Mouse (Mus musculus) CH12.LX (cell line): ENCODE results near the gene Sdf2l1. TPM values are rescaled to one million over a fixed set of nuclear protein-coding genes. Genes with fewer than 3 reads are reported as not detected.

Experiments
- DNase-seq: peaks from one replicate; pipeline ENCODE4 v3.0.0-alpha.2; 2013; ENCODE audit errors: extremely low read depth
- H3K27ac ChIP-seq: 2 replicates; pipeline ENCODE4 v1.5.1; 2012; ENCODE audit warnings: low read depth, mild to moderate bottlenecking, control low read depth, moderate library complexity; ENCODE audit not compliant: insufficient read depth
- H3K27me3 ChIP-seq: replicated peaks from 2 replicates; pipeline ENCODE3; 2012; ENCODE audit warnings: inconsistent platforms
- H3K36me3 ChIP-seq, 2 experiments: replicated peaks in 1 of 2; 2 replicates each; pipeline versions ENCODE3 to v1.6.1; 2012; ENCODE audit warnings: inconsistent platforms in 1 of 2, low read length in 1 of 2, mild to moderate bottlenecking in 1 of 2, mixed read lengths in 1 of 2, moderate library complexity in 1 of 2; ENCODE audit not compliant: control insufficient read depth in 1 of 2, insufficient read depth in 1 of 2
- H3K4me1 ChIP-seq, 2 experiments: 2 replicates each; pipeline ENCODE4 v1.6.1; 2012; ENCODE audit warnings: inconsistent platforms in 1 of 2, moderate library complexity in 1 of 2; ENCODE audit not compliant: insufficient read depth in 2 of 2, control insufficient read depth in 1 of 2
- H3K4me2 ChIP-seq: 2 replicates; pipeline ENCODE4 v1.6.1; 2012; ENCODE audit warnings: low read depth, mild to moderate bottlenecking, control low read depth; ENCODE audit not compliant: poor library complexity, insufficient read depth, severe bottlenecking
- H3K4me3 ChIP-seq, 3 experiments: fragments of 150-350 bp in 1 of 3; sonication (generic) in 1 of 3; replicated peaks in 1 of 3; 2 replicates each; pipeline versions ENCODE3 to v1.5.1; 2011 to 2012; ENCODE audit warnings: low read depth in 2 of 3, low read length in 2 of 3, mild to moderate bottlenecking in 2 of 3, moderate library complexity in 2 of 3, control low read depth in 1 of 3, improper control_type of control experiment in 1 of 3, inconsistent platforms in 1 of 3, mixed read lengths in 1 of 3; ENCODE audit not compliant: poor library complexity in 1 of 3
- H3K79me2 ChIP-seq: replicated peaks from 2 replicates; pipeline ENCODE4 v1.6.1; 2012; ENCODE audit warnings: mild to moderate bottlenecking, moderate library complexity; ENCODE audit not compliant: control insufficient read depth, poor library complexity, insufficient read depth, severe bottlenecking; ENCODE audit errors: extremely low read depth
- H3K9ac ChIP-seq: 2 replicates; pipeline ENCODE4 v1.6.1; 2012; ENCODE audit warnings: low read depth, mild to moderate bottlenecking, control low read depth, moderate library complexity; ENCODE audit not compliant: insufficient read depth
- H3K9me3 ChIP-seq: replicated peaks from 2 replicates; pipeline ENCODE3; 2012; ENCODE audit warnings: low read length, inconsistent platforms, mixed read lengths
- BHLHE40 ChIP-seq: IDR thresholded peaks from 2 replicates; pipeline ENCODE4 v1.6.1; 2011; ENCODE audit warnings: mild to moderate bottlenecking, low read depth, low read length, improper control_type of control experiment
- CHD1 ChIP-seq: IDR thresholded peaks from 2 replicates; pipeline ENCODE4 v1.6.1; 2012; ENCODE audit warnings: low read depth, low read length, improper control_type of control experiment, inconsistent platforms
- CHD2 ChIP-seq: IDR thresholded peaks from 2 replicates; pipeline ENCODE4 v1.6.1; 2011; ENCODE audit warnings: low read length, improper control_type of control experiment
- CTCF ChIP-seq, 2 experiments: IDR thresholded peaks in 1 of 2; conservative IDR thresholded peaks in 1 of 2; 2 replicates each; pipeline ENCODE4 v1.5.1; 2011 to 2012; ENCODE audit warnings: low read depth in 2 of 2, low read length in 2 of 2, improper control_type of control experiment in 1 of 2, inconsistent platforms in 1 of 2, mild to moderate bottlenecking in 1 of 2, moderate library complexity in 1 of 2
- ELF1 ChIP-seq: IDR thresholded peaks from 2 replicates; pipeline ENCODE4 v1.6.1; 2014; ENCODE audit warnings: low read depth, mild to moderate bottlenecking, inconsistent platforms, low read length, improper control_type of control experiment
- EP300 ChIP-seq: IDR thresholded peaks from 2 replicates; pipeline ENCODE4 v1.6.1; 2011; ENCODE audit warnings: low read length, improper control_type of control experiment
- GABPA ChIP-seq: IDR thresholded peaks from 2 replicates; pipeline ENCODE4 v1.6.1; 2012; ENCODE audit warnings: low read depth, low read length, improper control_type of control experiment, inconsistent platforms; ENCODE audit not compliant: insufficient replicate concordance
- HCFC1 ChIP-seq: IDR thresholded peaks from 2 replicates; pipeline ENCODE4 v1.6.1; 2012; ENCODE audit warnings: low read depth, mild to moderate bottlenecking, inconsistent platforms, low read length, improper control_type of control experiment
- IRF4 ChIP-seq: IDR thresholded peaks from 2 replicates; pipeline ENCODE4 v1.6.1; 2014; ENCODE audit warnings: low read depth, mild to moderate bottlenecking, inconsistent platforms, low read length, improper control_type of control experiment
- JUN ChIP-seq: IDR thresholded peaks from 2 replicates; pipeline ENCODE4 v1.6.1; 2011; ENCODE audit warnings: low read depth, mild to moderate bottlenecking, low read length, improper control_type of control experiment, moderate library complexity; ENCODE audit not compliant: insufficient read depth
- JUND ChIP-seq: conservative IDR thresholded peaks from 2 replicates; pipeline ENCODE4 v1.6.1; 2011; ENCODE audit warnings: low read depth, low read length, improper control_type of control experiment
- KAT2A ChIP-seq: IDR thresholded peaks from 2 replicates; pipeline ENCODE4 v1.6.1; 2012; ENCODE audit warnings: low read length, improper control_type of control experiment, inconsistent platforms; ENCODE audit not compliant: insufficient replicate concordance
- MAFK ChIP-seq: IDR thresholded peaks from 2 replicates; pipeline ENCODE4 v1.6.1; 2011; ENCODE audit warnings: low read length, improper control_type of control experiment; ENCODE audit not compliant: insufficient replicate concordance
- MAX ChIP-seq: IDR thresholded peaks from 2 replicates; pipeline ENCODE4 v1.6.1; 2011; ENCODE audit warnings: low read length, improper control_type of control experiment
- MAZ ChIP-seq: IDR thresholded peaks from 2 replicates; pipeline ENCODE4 v1.6.1; 2012; ENCODE audit warnings: low read depth, mild to moderate bottlenecking, inconsistent platforms, low read length, improper control_type of control experiment, moderate library complexity
- MEF2A ChIP-seq: IDR thresholded peaks from 2 replicates; pipeline ENCODE4 v1.6.1; 2014; ENCODE audit warnings: low read depth, mild to moderate bottlenecking, inconsistent platforms, low read length, improper control_type of control experiment, borderline replicate concordance
- MXI1 ChIP-seq: IDR thresholded peaks from 2 replicates; pipeline ENCODE4 v1.6.1; 2011; ENCODE audit warnings: mild to moderate bottlenecking, low read depth, low read length, improper control_type of control experiment
- MYC ChIP-seq: IDR thresholded peaks from 2 replicates; pipeline ENCODE4 v1.6.1; 2011; ENCODE audit warnings: low read depth, mild to moderate bottlenecking, improper control_type of control experiment, low read length
- NRF1 ChIP-seq: IDR thresholded peaks from 2 replicates; pipeline ENCODE4 v1.6.1; 2014; ENCODE audit warnings: low read depth, mild to moderate bottlenecking, inconsistent platforms, low read length, improper control_type of control experiment, moderate library complexity
- PAX5 ChIP-seq: IDR thresholded peaks from 2 replicates; pipeline ENCODE4 v1.6.1; 2012; ENCODE audit warnings: low read length, inconsistent platforms, mixed read lengths
- POLR2AphosphoS2 ChIP-seq: IDR thresholded peaks from 2 replicates; pipeline ENCODE4 v1.6.1; 2011; ENCODE audit warnings: low read depth, low read length, improper control_type of control experiment
- RAD21 ChIP-seq: IDR thresholded peaks from 2 replicates; pipeline ENCODE4 v1.6.1; 2011; ENCODE audit warnings: low read depth, mild to moderate bottlenecking, low read length, improper control_type of control experiment, moderate library complexity
- SIN3A ChIP-seq: IDR thresholded peaks from 2 replicates; pipeline ENCODE4 v1.6.1; 2012; ENCODE audit warnings: low read length, improper control_type of control experiment, inconsistent platforms
- TBP ChIP-seq: conservative IDR thresholded peaks from 2 replicates; pipeline ENCODE4 v1.6.1; 2011; ENCODE audit warnings: low read depth, low read length, improper control_type of control experiment
- TCF12 ChIP-seq: IDR thresholded peaks from 2 replicates; pipeline ENCODE4 v1.6.1; 2014; ENCODE audit warnings: low read depth, mild to moderate bottlenecking, inconsistent platforms, low read length, improper control_type of control experiment
- UBTF ChIP-seq: IDR thresholded peaks from 2 replicates; pipeline ENCODE4 v1.6.1; 2012; ENCODE audit warnings: low read depth, mild to moderate bottlenecking, inconsistent platforms, low read length, improper control_type of control experiment, moderate library complexity
- USF1 ChIP-seq: IDR thresholded peaks from 2 replicates; pipeline ENCODE4 v1.6.1; 2014; ENCODE audit warnings: low read depth, mild to moderate bottlenecking, inconsistent platforms, low read length, improper control_type of control experiment
- USF2 ChIP-seq: conservative IDR thresholded peaks from 2 replicates; pipeline ENCODE4 v1.6.1; 2011; ENCODE audit warnings: low read depth, low read length, improper control_type of control experiment
- ZC3H11A ChIP-seq: IDR thresholded peaks from 2 replicates; pipeline ENCODE4 v1.6.1; 2012; ENCODE audit warnings: low read depth, mild to moderate bottlenecking, inconsistent platforms, low read length, improper control_type of control experiment
- ZKSCAN1 ChIP-seq: IDR thresholded peaks from 2 replicates; pipeline ENCODE4 v1.6.1; 2012; ENCODE audit warnings: low read depth, inconsistent platforms, low read length, improper control_type of control experiment, borderline replicate concordance
- dilution Hi-C: fragments of 300-500 bp; cut with MboI; formaldehyde crosslinking; loops from 2 replicates; pipeline ENCODE4 v1.14.3; 2020; ENCODE audit warnings: low sequenced_read_pairs; ENCODE audit not compliant: extremely low pct_unique_long_range_greater_than_20kb, extremely low pct_ligation_motif_present
- in situ Hi-C: fragments of 300-500 bp; cut with MboI; formaldehyde crosslinking; loops from 3 replicates; pipeline ENCODE4 v1.14.3; 2019; ENCODE audit warnings: low sequenced_read_pairs, low pct_ligation_motif_present, low pct_unique_long_range_greater_than_20kb, mixed read lengths
- polyA plus RNA-seq: library from polyadenylated mRNA; unstranded; fragments of >175 nt; gene quantifications from 2 replicates; pipeline ENCODE4 v1.2.1, GENCODE M21; 2012; ENCODE audit warnings: low read depth; ENCODE audit not compliant: insufficient read length
- total RNA-seq, 2 experiments: library from RNA; depleted of rRNA; stranded (reverse); fragments of 300-350 nt in 1 of 2; fragments of >200 nt in 1 of 2; gene quantifications; 2 replicates each; pipeline ENCODE4 v1.2.3; 2012 to 2014

The Sdf2l1 gene
- total and polyA plus RNA-seq, 3 experiments: 159 to 235 (median 168) TPM

DNA sequence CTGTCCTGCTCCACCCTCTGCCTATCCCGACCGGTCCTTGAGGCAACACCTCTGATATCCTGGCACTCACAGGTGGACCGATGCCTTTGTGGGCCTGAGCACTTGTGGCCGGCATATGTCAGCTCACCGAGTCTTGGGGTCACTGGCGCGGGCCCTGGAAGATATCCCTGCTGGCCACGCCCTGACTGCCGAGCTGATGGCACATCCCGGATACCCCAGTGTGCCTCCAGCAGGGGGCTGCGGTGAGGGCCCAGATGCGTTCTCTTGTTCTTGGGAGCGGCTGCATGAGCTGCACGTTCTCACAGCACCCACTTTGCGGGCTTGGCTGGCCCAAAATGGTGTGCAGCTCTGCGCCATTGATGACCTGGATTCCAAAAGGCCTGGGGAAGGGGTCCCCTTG, 15.9 kb upstream of the Sdf2l1 start (continued):
- TF ChIP-seq USF2: no peak
- TF ChIP-seq BHLHE40: peak; percentile 80
- TF ChIP-seq SIN3A: no peak; the same call in 1 of the 2 replicates
- no peak for TF ChIP-seq ZC3H11A
- no peak; the same call in none of the 2 replicates for TF ChIP-seq IRF4
- TF ChIP-seq CHD2: no peak
- TF ChIP-seq CTCF (conservative IDR thresholded peaks at IDR 0.05 in 1 of 2, IDR thresholded peaks at IDR 0.05 in 1 of 2; ENCODE audit: low read depth in 2 of 2, low read length in 2 of 2): peak in 1 of 2 experiments; percentile 70; a peak in 2 of 4 replicates
- no peak; the same call in 1 of the 2 replicates for TF ChIP-seq MAX
- no peak for TF ChIP-seq PAX5
- TF ChIP-seq, all 38 proteins: peak for 9

- TF ChIP-seq USF1: peak; percentile 13; the same call in 1 of the 2 replicates
- TF ChIP-seq UBTF: no peak; the same call in 1 of the 2 replicates
- 0 out of 2 replicates have a peak, but pooled peaks have one; percentile 51 for TF ChIP-seq TBP
- TF ChIP-seq ELF1: peak; percentile 82
- no peak for TF ChIP-seq GABPA
- TF ChIP-seq POLR2AphosphoS2: no peak
- TF ChIP-seq USF2: no peak
- TF ChIP-seq CHD2: peak; percentile 5
- no peak for TF ChIP-seq CHD1
- TF ChIP-seq JUN: no peak
- TF ChIP-seq MAFK: no peak
- no peak; the same call in 1 of the 2 replicates for TF ChIP-seq HCFC1
- no peak for TF ChIP-seq RAD21
- TF ChIP-seq JUND: no peak
- no peak for TF ChIP-seq ZKSCAN1
- TF ChIP-seq MEF2A: 0 out of 2 replicates have a peak, but pooled peaks have one; percentile 11
- TF ChIP-seq MXI1: peak; percentile 97
- TF ChIP-seq PAX5: no peak
- TF ChIP-seq SIN3A: peak; percentile 33; the same call in 1 of the 2 replicates
- 0 out of 4 replicates have a peak, but pooled peaks of 1 of the 2 experiments have one; percentile 7 for TF ChIP-seq CTCF (conservative IDR thresholded peaks at IDR 0.05 in 1 of 2, IDR thresholded peaks at IDR 0.05 in 1 of 2; ENCODE audit: low read depth in 2 of 2, low read length in 2 of 2)
- TF ChIP-seq ZC3H11A: no peak
- 0 out of 2 replicates have a peak, but pooled peaks have one; percentile 8 for TF ChIP-seq KAT2A
- peak; percentile 50 for TF ChIP-seq IRF4
- TF ChIP-seq MYC: peak; percentile 99
- peak; percentile 99 for TF ChIP-seq MAX
- no peak; the same call in 1 of the 2 replicates for TF ChIP-seq TCF12
- TF ChIP-seq NRF1: peak; percentile 14; the same call in 1 of the 2 replicates
- no peak for TF ChIP-seq EP300
- peak; percentile 100 for TF ChIP-seq BHLHE40
- peak; percentile 81 for TF ChIP-seq MAZ
- Histone ChIP-seq H3K27me3 (no peaks in the 10 kb centered on the region), H3K4me3 (peak overlapping the region; percentile 73 to 83 (median 80)), H3K4me2 (peak overlapping the region; percentile 91), H3K27ac (peak overlapping the region; percentile 18), H3K9ac (peak overlapping the region; percentile 64), H3K79me2 (peaks cover 4% of the 10 kb centered on the region; the same call in 1 of the 2 replicates), H3K9me3 (no peaks in the 10 kb centered on the region), H3K36me3 (peaks cover 16 to 51% of the 10 kb centered on the region in 2 experiments), H3K4me1 (peaks cover 7 to 40% of the 10 kb centered on the region in 2 experiments)
- peak; percentile 72 for DNase-seq
- dilution Hi-C loops (no loop called here), in situ Hi-C loops (no loop called here)
Observed at GRCm38 (mm10) chr16:17147391-17147929, 15.3 kb upstream of the Sdf2l1 start.
